Mouse (Mus musculus): Measurements from ENCODE around the gene Zfp64.

Gene Zfp64

GRCm38 (mm10) chr2:168848553-168848952 is 106.8 kb downstream of the Zfp64 start:
- no peak for DNase-seq (ENCODE audit: extremely low spot score)

GRCm38 (mm10) chr2:168846180-168846720 is 109.1 kb downstream of the Zfp64 start:
- no peak for DNase-seq (ENCODE audit: extremely low spot score)
